ENCODE assay signal across 8 mouse cellular contexts in genomic region chr5:107359395-107360053, GRCm38 (mm10). TPM values are rescaled to one million over a fixed set of nuclear protein-coding genes. Genes with fewer than 3 reads are reported as not detected.
A peak's percentile ranks its signal among the peaks of the same experiment; 100 is the strongest.
DNase-seq lines count a peak whose midpoint lies in the region; ATAC-seq and TF ChIP-seq lines count a peak whose summit lies in the region.

No protein-coding gene starts in this region.

- no peaks in the 10 kb centered on the region for H3K27me3 ChIP-seq in CH12.LX (replicated peaks)
- no peaks in the 10 kb centered on the region for H3K27me3 ChIP-seq in forebrain, embryonic 11.5 days (ENCODE audit: control insufficient read depth, insufficient read depth, low read length)
- no peaks in the 10 kb centered on the region for H3K27me3 ChIP-seq in heart, embryonic 16.5 days (ENCODE audit: control insufficient read depth, insufficient read depth, low read length)
- no peaks in the 10 kb centered on the region for H3K27me3 ChIP-seq in liver, embryonic 15.5 days
- no peaks in the 10 kb centered on the region for H3K27me3 ChIP-seq in neural tube, embryonic 12.5 days (replicated peaks)

- TF ChIP-seq RAD21 in CH12.LX (IDR thresholded peaks at IDR 0.05; ENCODE audit: low read depth, low read length): no peak

- peak overlapping the region; percentile 83 for H3K9ac ChIP-seq in CH12.LX (ENCODE audit: insufficient read depth, low read depth)
- H3K9ac ChIP-seq in forebrain, embryonic 11.5 days (ENCODE audit: low read length): peak overlapping the region; percentile 58
- H3K9ac ChIP-seq in heart, embryonic 16.5 days (ENCODE audit: low read length): peak overlapping the region; percentile 69
- peak overlapping the region; percentile 55; the same call in 1 of the 2 replicates for H3K9ac ChIP-seq in liver, embryonic 15.5 days
- H3K9ac ChIP-seq in neural tube, embryonic 12.5 days: peak overlapping the region; percentile 64

- dilution Hi-C loops in CH12.LX (cut with MboI; ENCODE audit: extremely low pct_ligation_motif_present, extremely low pct_unique_long_range_greater_than_20kb, low sequenced_read_pairs): no loop called here

- in situ Hi-C loops in CH12.LX (cut with MboI; ENCODE audit: low pct_ligation_motif_present, low pct_unique_long_range_greater_than_20kb, low sequenced_read_pairs): no loop called here

- TF ChIP-seq POLR2A in CH12.LX (IDR thresholded peaks at IDR 0.05; ENCODE audit: low read depth, low read length): peak; percentile 72

- TF ChIP-seq EP300 in CH12.LX (IDR thresholded peaks at IDR 0.05; ENCODE audit: low read length): no peak

- ATAC-seq in forebrain, embryonic 11.5 days (replicated peaks; ENCODE audit: low FRiP score): peak; percentile 98
- peak; percentile 94 for ATAC-seq in heart, embryonic 16.5 days (replicated peaks; ENCODE audit: extremely low read depth, insufficient read depth, low FRiP score)
- peak; percentile 94 for ATAC-seq in liver, embryonic 15.5 days (ENCODE audit: insufficient read depth)
- peak; percentile 97 for ATAC-seq in neural tube, embryonic 12.5 days (ENCODE audit: low FRiP score, low read depth)

- peak; percentile 87 for DNase-seq in CH12.LX (ENCODE audit: extremely low read depth)
- DNase-seq in c-Kit-positive CD71-positive TER-119-negative erythroid progenitor cells, embryonic 14.5 days (ENCODE audit: low read depth): peak; percentile 69
- DNase-seq in forebrain, embryonic 11.5 days (ENCODE audit: low spot score): peak; percentile 93
- peak; percentile 90 to 96 for DNase-seq in kidney, postnatal 36 days
- DNase-seq in telencephalon, adult 2 months (ENCODE audit: low read depth, low spot score): peak; percentile 80

- under 1% methylated on average over 40 of the region's 40 CpGs for WGBS in forebrain, embryonic 11.5 days
- under 1% methylated on average over 33 of the region's 40 CpGs for WGBS in heart, embryonic 16.5 days
- WGBS in liver, embryonic 15.5 days (ENCODE audit: insufficient replicate concordance): under 1% methylated on average over 40 of the region's 40 CpGs
- 0% methylated on average over 36 of the region's 40 CpGs for WGBS in neural tube, embryonic 12.5 days

- peak overlapping the region; percentile 96; the same call in 1 of the 2 replicates for H3K4me2 ChIP-seq in CH12.LX (ENCODE audit: insufficient read depth, low read depth, poor library complexity, severe bottlenecking)
- H3K4me2 ChIP-seq in forebrain, embryonic 11.5 days (ENCODE audit: low read depth, low read length, severe bottlenecking): peak overlapping the region; percentile 61
- H3K4me2 ChIP-seq in heart, embryonic 16.5 days (ENCODE audit: low read depth, low read length): peak overlapping the region; percentile 63
- H3K4me2 ChIP-seq in liver, embryonic 15.5 days: peak overlapping the region; percentile 83
- peak overlapping the region; percentile 62 for H3K4me2 ChIP-seq in neural tube, embryonic 12.5 days (replicated peaks)

- H3K4me1 ChIP-seq in CH12.LX (ENCODE audit: control insufficient read depth in 1 of 2, insufficient read depth in 2 of 2): peaks cover 0 to 24% of the 10 kb centered on the region in 2 experiments; a peak in 2 of 4 replicates
- no peaks in the 10 kb centered on the region for H3K4me1 ChIP-seq in forebrain, embryonic 11.5 days (replicated peaks; ENCODE audit: control insufficient read depth, insufficient read depth, low read length)
- peaks cover 3% of the 10 kb centered on the region; the same call in 1 of the 2 replicates for H3K4me1 ChIP-seq in heart, embryonic 16.5 days (ENCODE audit: control insufficient read depth, insufficient read depth, low read length)
- peaks cover 6% of the 10 kb centered on the region; the same call in 1 of the 2 replicates for H3K4me1 ChIP-seq in liver, embryonic 15.5 days (replicated peaks)
- peaks cover 3% of the 10 kb centered on the region; the same call in 1 of the 2 replicates for H3K4me1 ChIP-seq in neural tube, embryonic 12.5 days

- TF ChIP-seq CTCF in CH12.LX (conservative IDR thresholded peaks at IDR 0.05 in 1 of 2, IDR thresholded peaks at IDR 0.05 in 1 of 2; ENCODE audit: low read depth in 2 of 2, low read length in 2 of 2): no peak

- no peaks in the 10 kb centered on the region for H3K79me2 ChIP-seq in CH12.LX (replicated peaks; ENCODE audit: control insufficient read depth, extremely low read depth, insufficient read depth, poor library complexity, severe bottlenecking)

- no peaks in the 10 kb centered on the region for H3K36me3 ChIP-seq in CH12.LX (replicated peaks in 1 of 2; ENCODE audit: control insufficient read depth in 1 of 2, insufficient read depth in 1 of 2, low read length in 1 of 2)
- no peaks in the 10 kb centered on the region for H3K36me3 ChIP-seq in forebrain, embryonic 11.5 days (ENCODE audit: control insufficient read depth, insufficient read depth, low read length)
- no peaks in the 10 kb centered on the region for H3K36me3 ChIP-seq in heart, embryonic 16.5 days (ENCODE audit: control insufficient read depth, insufficient read depth)
- no peaks in the 10 kb centered on the region for H3K36me3 ChIP-seq in liver, embryonic 15.5 days (replicated peaks)
- H3K36me3 ChIP-seq in neural tube, embryonic 12.5 days: no peaks in the 10 kb centered on the region

- no peak overlapping the region for H3K27ac ChIP-seq in CH12.LX (ENCODE audit: insufficient read depth, low read depth)
- H3K27ac ChIP-seq in forebrain, embryonic 11.5 days (ENCODE audit: low read depth, low read length): 0 out of 2 replicates have a peak overlapping the region, but pooled peaks have one; percentile 12
- peak overlapping the region; percentile 73 for H3K27ac ChIP-seq in heart, embryonic 16.5 days (ENCODE audit: low read length)
- H3K27ac ChIP-seq in liver, embryonic 15.5 days (replicated peaks): peak overlapping the region; percentile 19; the same call in 1 of the 2 replicates
- peak overlapping the region; percentile 74 for H3K27ac ChIP-seq in neural tube, embryonic 12.5 days

- H3K4me3 ChIP-seq in CH12.LX (replicated peaks in 1 of 3; ENCODE audit: low read depth in 2 of 3, low read length in 2 of 3, poor library complexity in 1 of 3): peak overlapping the region; percentile 58 to 91 (median 59)
- H3K4me3 ChIP-seq in forebrain, embryonic 11.5 days (ENCODE audit: low read depth, low read length): peak overlapping the region; percentile 56
- H3K4me3 ChIP-seq in heart, embryonic 16.5 days (ENCODE audit: low read length): peak overlapping the region; percentile 66
- H3K4me3 ChIP-seq in liver, embryonic 15.5 days (replicated peaks): peak overlapping the region; percentile 65
- H3K4me3 ChIP-seq in neural tube, embryonic 12.5 days: peak overlapping the region; percentile 64

- peaks cover 2% of the 10 kb centered on the region for H3K9me3 ChIP-seq in CH12.LX (replicated peaks; ENCODE audit: low read length)
- no peaks in the 10 kb centered on the region for H3K9me3 ChIP-seq in forebrain, embryonic 11.5 days (ENCODE audit: control insufficient read depth, low read length)
- H3K9me3 ChIP-seq in heart, embryonic 16.5 days (replicated peaks; ENCODE audit: control insufficient read depth, low read length): no peaks in the 10 kb centered on the region
- H3K9me3 ChIP-seq in liver, embryonic 15.5 days (replicated peaks): no peaks in the 10 kb centered on the region
- H3K9me3 ChIP-seq in neural tube, embryonic 12.5 days: no peaks in the 10 kb centered on the region

TF ChIP-seq in CH12.LX, 34 proteins besides CTCF, POLR2A, EP300 and RAD21 (continues in another document):
- no peak for TF ChIP-seq KAT2A (IDR thresholded peaks at IDR 0.05; ENCODE audit: insufficient replicate concordance, low read length)
- peak; percentile 30; the same call in 1 of the 2 replicates for TF ChIP-seq TCF12 (IDR thresholded peaks at IDR 0.05; ENCODE audit: low read depth, low read length)
- no peak for TF ChIP-seq POLR2AphosphoS2 (IDR thresholded peaks at IDR 0.05; ENCODE audit: low read depth, low read length)
- no peak for TF ChIP-seq MYC (IDR thresholded peaks at IDR 0.05; ENCODE audit: low read depth, low read length)
- TF ChIP-seq SIN3A (IDR thresholded peaks at IDR 0.05; ENCODE audit: low read length): peak; percentile 62
- no peak for TF ChIP-seq CHD1 (IDR thresholded peaks at IDR 0.05; ENCODE audit: low read depth, low read length)
- TF ChIP-seq ZMIZ1 (IDR thresholded peaks at IDR 0.05; ENCODE audit: low read depth, low read length): peak; percentile 64; the same call in 1 of the 2 replicates
- TF ChIP-seq MAX (IDR thresholded peaks at IDR 0.05; ENCODE audit: low read length): no peak
- TF ChIP-seq HCFC1 (IDR thresholded peaks at IDR 0.05; ENCODE audit: low read depth, low read length): no peak; the same call in 1 of the 2 replicates
- no peak for TF ChIP-seq NRF1 (IDR thresholded peaks at IDR 0.05; ENCODE audit: low read depth, low read length)
- TF ChIP-seq BHLHE40 (IDR thresholded peaks at IDR 0.05; ENCODE audit: low read depth, low read length): no peak
- no peak for TF ChIP-seq JUND (conservative IDR thresholded peaks at IDR 0.05; ENCODE audit: low read depth, low read length)
- TF ChIP-seq IRF4 (IDR thresholded peaks at IDR 0.05; ENCODE audit: low read depth, low read length): 0 out of 2 replicates have a peak, but pooled peaks have one; percentile 11
- no peak for TF ChIP-seq ELF1 (IDR thresholded peaks at IDR 0.05; ENCODE audit: low read depth, low read length)
- peak; percentile 69 for TF ChIP-seq ZNF384 (IDR thresholded peaks at IDR 0.05; ENCODE audit: low read depth, low read length)
- no peak for TF ChIP-seq E2F4 (IDR thresholded peaks at IDR 0.05; ENCODE audit: insufficient replicate concordance, low read depth, low read length)
- no peak for TF ChIP-seq MAFK (IDR thresholded peaks at IDR 0.05; ENCODE audit: insufficient replicate concordance, low read length)

RNA-seq across cellular contexts. Expression of gene Brdt, which starts 28.6 kb away (rescaled TPM):
- total RNA-seq in CH12.LX (2012; rRNA removed) (0.71 and 0.98 TPM in 2 replicates), CH12.LX (2014; rRNA removed) (0.45 and 0.59 TPM in 2 replicates)
- 0.56 and 1.0 TPM in 2 replicates for polyA plus RNA-seq in CH12.LX (2012; ENCODE audit: insufficient read length, low read depth)
- 1.1 and 1.2 TPM in 2 replicates for polyA plus RNA-seq in forebrain, embryonic 11.5 days (2014; fragmentation: Nextera tagmentation; extraction: Ambion mirVana)
- 0.76 and 0.96 TPM in 2 replicates for polyA plus RNA-seq in heart, embryonic 16.5 days (2015; fragmentation: Nextera tagmentation; extraction: Ambion mirVana)
- polyA plus RNA-seq in liver, embryonic 15.5 days (2015; fragmentation: Nextera tagmentation; extraction: Ambion mirVana): 0.15 and 0.23 TPM in 2 replicates
- polyA plus RNA-seq in neural tube, embryonic 12.5 days (2016; fragmentation: Nextera tagmentation; extraction: Ambion mirVana): 1.8 and 2.1 TPM in 2 replicates

RNA-seq across cellular contexts. Expression of gene Ephx4, which starts 43.0 kb away (rescaled TPM):
- total RNA-seq in CH12.LX (2012; rRNA removed) (0.71 and 0.81 TPM in 2 replicates), CH12.LX (2014; rRNA removed) (not detected in 2 replicates)
- polyA plus RNA-seq in CH12.LX (2012; ENCODE audit: insufficient read length, low read depth): not detected in 2 replicates
- 0.95 and 1.1 TPM in 2 replicates for polyA plus RNA-seq in forebrain, embryonic 11.5 days (2014; fragmentation: Nextera tagmentation; extraction: Ambion mirVana)
- polyA plus RNA-seq in heart, embryonic 16.5 days (2015; fragmentation: Nextera tagmentation; extraction: Ambion mirVana): 1.5 and 1.6 TPM in 2 replicates
- polyA plus RNA-seq in liver, embryonic 15.5 days (2015; fragmentation: Nextera tagmentation; extraction: Ambion mirVana): 0.09 TPM in 2 replicates
- 1.5 TPM in 2 replicates for polyA plus RNA-seq in neural tube, embryonic 12.5 days (2016; fragmentation: Nextera tagmentation; extraction: Ambion mirVana)
